Mouse (Mus musculus) intestine, embryonic 15.5 days (tissue): ENCODE measurements at regions not wholly inside any gene's neighbourhood (a gene's known extent, or its start where the extent isn't known, plus 50 kb on each side); places are given as distances from the start of the nearest gene placed in this dataset.
"Not testable (repeated sequence)": the region's sequence is repeated elsewhere in the genome, so short reads cannot be mapped to it uniquely, and the experiment has no call there.

Experiments
- ATAC-seq: fragments of 200-750 bp; cut with Nextera tagmentation; 2 replicates; pipeline ENCODE4 v1.8.0; 2017; ENCODE audit warnings: moderate TSS enrichment, moderate library complexity
- H3K27ac ChIP-seq: fragments of 300-500 bp; sonication (generic); 2 replicates; pipeline ENCODE4 v1.5.1; 2015; ENCODE audit warnings: mild to moderate bottlenecking, inconsistent platforms
- H3K27me3 ChIP-seq: fragments of 300-500 bp; sonication (generic); replicated peaks from 2 replicates; pipeline ENCODE4 v1.6.1; 2015; ENCODE audit warnings: inconsistent platforms
- H3K36me3 ChIP-seq: fragments of 300-500 bp; sonication (generic); 2 replicates; pipeline ENCODE4 v1.6.1; 2015; ENCODE audit warnings: inconsistent platforms
- H3K4me1 ChIP-seq: fragments of 300-500 bp; sonication (generic); replicated peaks from 2 replicates; pipeline ENCODE4 v1.6.1; 2015; ENCODE audit warnings: inconsistent platforms
- H3K4me2 ChIP-seq: fragments of 300-500 bp; sonication (generic); replicated peaks from 2 replicates; pipeline ENCODE4 v1.6.1; 2015; ENCODE audit warnings: mild to moderate bottlenecking, inconsistent platforms
- H3K4me3 ChIP-seq: fragments of 300-500 bp; sonication (generic); replicated peaks from 2 replicates; pipeline ENCODE4 v1.5.1; 2015; ENCODE audit warnings: inconsistent platforms
- H3K9ac ChIP-seq: fragments of 300-500 bp; sonication (generic); 2 replicates; pipeline ENCODE4 v1.6.1; 2015; ENCODE audit warnings: inconsistent platforms
- H3K9me3 ChIP-seq: fragments of 300-500 bp; sonication (generic); 2 replicates; pipeline ENCODE4 v1.6.1; 2016; ENCODE audit warnings: inconsistent platforms
- WGBS: fragments of 180-500 bp; shearing (Covaris S2); methylation state at CpG from one replicate; pipeline ENCODE4 v1.1.7; 2015; 5-methylcytosine and 5-hydroxymethylcytosine counted together

GRCm38 (mm10) chr15:52406156-52406885 is 1478.4 kb upstream of the Gm7489 start:
- WGBS: 71% methylated on average over 3 of the region's 3 CpGs
- ATAC-seq: no peak

GRCm38 (mm10) chr15:52412869-52413771 is 1471.6 kb upstream of the Gm7489 start:
- ATAC-seq: no peak
- Histone ChIP-seq H3K4me1 (no peaks in the 10 kb centered on the region), H3K27ac (no peak overlapping the region), H3K9ac (no peak overlapping the region), H3K9me3 (no peaks in the 10 kb centered on the region), H3K4me2 (peak overlapping the region; percentile 13; the same call in 1 of the 2 replicates), H3K36me3 (no peaks in the 10 kb centered on the region), H3K27me3 (no peaks in the 10 kb centered on the region), H3K4me3 (no peak overlapping the region)
- 46% methylated on average over 18 of the region's 18 CpGs for WGBS

More at GRCm38 (mm10) chr15:52406156-52406885, 1478.4 kb upstream of the Gm7489 start:
- no peaks in the 10 kb centered on the region for H3K27me3 ChIP-seq
- H3K9ac ChIP-seq: no peak overlapping the region
- no peak overlapping the region for H3K27ac ChIP-seq
- no peaks in the 10 kb centered on the region for H3K9me3 ChIP-seq
- no peaks in the 10 kb centered on the region for H3K4me1 ChIP-seq
- no peak overlapping the region for H3K4me3 ChIP-seq
- no peaks in the 10 kb centered on the region for H3K36me3 ChIP-seq
- no peak overlapping the region for H3K4me2 ChIP-seq

GRCm38 (mm10) chr15:52425976-52426375 is 1458.7 kb upstream of the Gm7489 start:
- Histone ChIP-seq H3K4me1 (no peaks in the 10 kb centered on the region), H3K27ac (no peak overlapping the region), H3K27me3 (no peaks in the 10 kb centered on the region), H3K4me2 (no peak overlapping the region), H3K9ac (no peak overlapping the region), H3K9me3 (no peaks in the 10 kb centered on the region), H3K36me3 (no peaks in the 10 kb centered on the region), H3K4me3 (no peak overlapping the region)
- ATAC-seq: no peak

- Histone ChIP-seq H3K4me1 (no peaks in the 10 kb centered on the region), H3K27me3 (no peaks in the 10 kb centered on the region), H3K9ac (no peak overlapping the region), H3K27ac (no peak overlapping the region), H3K4me2 (no peak overlapping the region), H3K9me3 (no peaks in the 10 kb centered on the region), H3K36me3 (no peaks in the 10 kb centered on the region), H3K4me3 (no peak overlapping the region)
- ATAC-seq: no peak
- WGBS: 79% methylated on average over 6 of the region's 6 CpGs
These were observed 1454.1 kb upstream of the Gm7489 start for GRCm38 (mm10) chr15:52430491-52431158.

- 77% methylated on average over 2 of the region's 2 CpGs for WGBS
- Histone ChIP-seq H3K9me3 (no peaks in the 10 kb centered on the region), H3K9ac (no peak overlapping the region), H3K4me2 (no peak overlapping the region), H3K27me3 (no peaks in the 10 kb centered on the region), H3K27ac (no peak overlapping the region), H3K36me3 (no peaks in the 10 kb centered on the region), H3K4me1 (no peaks in the 10 kb centered on the region), H3K4me3 (no peak overlapping the region)
- ATAC-seq: no peak
These were observed 1451.1 kb upstream of the Gm7489 start for GRCm38 (mm10) chr15:52433639-52434038.

GRCm38 (mm10) chr15:52438403-52438802 is 1446.3 kb upstream of the Gm7489 start:
- 88% methylated on average over 1 of the region's 1 CpGs for WGBS
- no peak for ATAC-seq
- H3K9ac ChIP-seq: no peak overlapping the region

GRCm38 (mm10) chr15:52458782-52459181 is 1425.9 kb upstream of the Gm7489 start:
- H3K4me3 ChIP-seq: no peak overlapping the region
- no peaks in the 10 kb centered on the region for H3K27me3 ChIP-seq
- WGBS: 0% methylated on average over 3 of the region's 3 CpGs
- H3K4me1 ChIP-seq: no peaks in the 10 kb centered on the region
- no peaks in the 10 kb centered on the region for H3K9me3 ChIP-seq
- peak; percentile 80 for ATAC-seq
- H3K9ac ChIP-seq: no peak overlapping the region
- H3K36me3 ChIP-seq: no peaks in the 10 kb centered on the region
- no peak overlapping the region for H3K4me2 ChIP-seq
- no peak overlapping the region for H3K27ac ChIP-seq

More at GRCm38 (mm10) chr15:52438403-52438802, 1446.3 kb upstream of the Gm7489 start:
- H3K4me1 ChIP-seq: no peaks in the 10 kb centered on the region
- H3K9me3 ChIP-seq: no peaks in the 10 kb centered on the region
- no peaks in the 10 kb centered on the region for H3K36me3 ChIP-seq
- H3K4me3 ChIP-seq: no peak overlapping the region
- H3K27ac ChIP-seq: no peak overlapping the region
- H3K4me2 ChIP-seq: no peak overlapping the region
- no peaks in the 10 kb centered on the region for H3K27me3 ChIP-seq

- ATAC-seq: no peak
- WGBS: 67% methylated on average over 1 of the region's 1 CpGs
- H3K9me3 ChIP-seq: no peaks in the 10 kb centered on the region
- no peaks in the 10 kb centered on the region for H3K27me3 ChIP-seq
- H3K27ac ChIP-seq: no peak overlapping the region
- H3K36me3 ChIP-seq: no peaks in the 10 kb centered on the region
- no peak overlapping the region for H3K4me2 ChIP-seq
- H3K9ac ChIP-seq: no peak overlapping the region
- H3K4me1 ChIP-seq: no peaks in the 10 kb centered on the region
- H3K4me3 ChIP-seq: no peak overlapping the region
These were observed 1425.4 kb upstream of the Gm7489 start for GRCm38 (mm10) chr15:52459315-52459714.

GRCm38 (mm10) chr15:52464226-52465138 is 1420.2 kb upstream of the Gm7489 start:
- H3K27me3 ChIP-seq: no peaks in the 10 kb centered on the region
- no peaks in the 10 kb centered on the region for H3K9me3 ChIP-seq
- H3K4me1 ChIP-seq: no peaks in the 10 kb centered on the region
- no peak overlapping the region for H3K27ac ChIP-seq
- 34% methylated on average over 8 of the region's 8 CpGs for WGBS
- H3K4me3 ChIP-seq: no peak overlapping the region
- H3K9ac ChIP-seq: no peak overlapping the region
- H3K36me3 ChIP-seq: no peaks in the 10 kb centered on the region
- ATAC-seq: no peak
- no peak overlapping the region for H3K4me2 ChIP-seq

GRCm38 (mm10) chr15:52478124-52478523 is 1406.6 kb upstream of the Gm7489 start:
- H3K9me3 ChIP-seq, H3K27me3 ChIP-seq, H3K9ac ChIP-seq, ATAC-seq, H3K4me2 ChIP-seq, H3K4me3 ChIP-seq, H3K36me3 ChIP-seq, H3K4me1 ChIP-seq, H3K27ac ChIP-seq: not testable (repeated sequence)
- WGBS: 89% methylated on average over 20 of the region's 20 CpGs

GRCm38 (mm10) chr15:52480834-52481233 is 1403.9 kb upstream of the Gm7489 start:
- no peaks in the 10 kb centered on the region for H3K4me1 ChIP-seq
- H3K9me3 ChIP-seq: no peaks in the 10 kb centered on the region
- no peaks in the 10 kb centered on the region for H3K36me3 ChIP-seq
- no peak overlapping the region for H3K27ac ChIP-seq
- no peak overlapping the region for H3K9ac ChIP-seq
- H3K27me3 ChIP-seq: no peaks in the 10 kb centered on the region
- no peak overlapping the region for H3K4me2 ChIP-seq
- H3K4me3 ChIP-seq: no peak overlapping the region
- 45% methylated on average over 3 of the region's 3 CpGs for WGBS
- ATAC-seq: no peak
